Mouse (Mus musculus): ENCODE measurements at regions not wholly inside any gene's neighbourhood (a gene's known extent, or its start where the extent isn't known, plus 50 kb on each side); places are given as distances from the start of the nearest gene placed in this dataset.

- H3K27ac ChIP-seq = no peak overlapping the region
- H3K4me3 ChIP-seq = no peak overlapping the region
- intact Hi-C loops (cut with DNase I) = no loop called here
- DNase-seq = no peak
- TF ChIP-seq CTCF (IDR thresholded peaks at IDR 0.05) = no peak
These were observed 187.4 kb downstream of the Gpd2 start for GRCm38 (mm10) chr2:57424879-57425278.

GRCm38 (mm10) chr2:57425439-57425838 lies 188.0 kb downstream of the Gpd2 start:
- DNase-seq = no peak
- intact Hi-C loops (cut with DNase I) = no loop called here
- Histone ChIP-seq H3K27ac (no peak overlapping the region), H3K4me3 (no peak overlapping the region)
- no peak for TF ChIP-seq CTCF (IDR thresholded peaks at IDR 0.05)

- Histone ChIP-seq H3K27ac (no peak overlapping the region), H3K4me3 (no peak overlapping the region)
- DNase-seq = no peak
- no peak for TF ChIP-seq CTCF (IDR thresholded peaks at IDR 0.05)
- intact Hi-C loops (cut with DNase I) = no loop called here
These were observed 213.7 kb downstream of the Gpd2 start for GRCm38 (mm10) chr2:57450996-57451770.

- intact Hi-C loops (cut with DNase I) = no loop called here
- no peak for TF ChIP-seq CTCF (IDR thresholded peaks at IDR 0.05)
- no peak overlapping the region for H3K27ac ChIP-seq
These were observed 216.7 kb downstream of the Gpd2 start for GRCm38 (mm10) chr2:57453896-57454679.

GRCm38 (mm10) chr2:57459901-57460300 lies 222.5 kb downstream of the Gpd2 start:
- H3K27ac ChIP-seq = no peak overlapping the region
- no peak for DNase-seq
- intact Hi-C loops (cut with DNase I) = no loop called here
- no peak for TF ChIP-seq CTCF (IDR thresholded peaks at IDR 0.05)
- no peak overlapping the region for H3K4me3 ChIP-seq

More at GRCm38 (mm10) chr2:57453896-57454679, 216.7 kb downstream of the Gpd2 start:
- no peak overlapping the region for H3K4me3 ChIP-seq
- peak; percentile 29 for DNase-seq

GRCm38 (mm10) chr2:57473873-57474272 lies 236.4 kb downstream of the Gpd2 start:
- no peak for TF ChIP-seq CTCF (IDR thresholded peaks at IDR 0.05)
- no peak overlapping the region for H3K27ac ChIP-seq

GRCm38 (mm10) chr2:57492116-57492515 lies 254.7 kb downstream of the Gpd2 start:
- intact Hi-C loops (cut with DNase I) = no loop called here
- TF ChIP-seq CTCF (IDR thresholded peaks at IDR 0.05) = no peak
- no peak for DNase-seq
- Histone ChIP-seq H3K4me3 (no peak overlapping the region), H3K27ac (no peak overlapping the region)

More at GRCm38 (mm10) chr2:57473873-57474272, 236.4 kb downstream of the Gpd2 start:
- H3K4me3 ChIP-seq = no peak overlapping the region
- no peak for DNase-seq
- intact Hi-C loops (cut with DNase I) = no loop called here

GRCm38 (mm10) chr2:57492914-57493621 lies 255.6 kb downstream of the Gpd2 start:
- Histone ChIP-seq H3K4me3 (no peak overlapping the region), H3K27ac (no peak overlapping the region)
- intact Hi-C loops (cut with DNase I) = no loop called here
- TF ChIP-seq CTCF (IDR thresholded peaks at IDR 0.05) = no peak
- no peak for DNase-seq

- DNase-seq = no peak
- intact Hi-C loops (cut with DNase I) = no loop called here
- no peak for TF ChIP-seq CTCF (IDR thresholded peaks at IDR 0.05)
- Histone ChIP-seq H3K4me3 (no peak overlapping the region), H3K27ac (no peak overlapping the region)
These were observed 259.0 kb downstream of the Gpd2 start for GRCm38 (mm10) chr2:57496315-57496954.

- intact Hi-C loops (cut with DNase I) = no loop called here
- no peak for DNase-seq
- no peak overlapping the region for H3K27ac ChIP-seq
- no peak for TF ChIP-seq CTCF (IDR thresholded peaks at IDR 0.05)
- H3K4me3 ChIP-seq = no peak overlapping the region
These were observed 260.5 kb downstream of the Gpd2 start for GRCm38 (mm10) chr2:57497933-57498332.

GRCm38 (mm10) chr2:57504678-57505077 lies 267.2 kb downstream of the Gpd2 start:
- Histone ChIP-seq H3K27ac (no peak overlapping the region), H3K4me3 (no peak overlapping the region)
- no peak for TF ChIP-seq CTCF (IDR thresholded peaks at IDR 0.05)
- no peak for DNase-seq
- intact Hi-C loops (cut with DNase I) = no loop called here

GRCm38 (mm10) chr2:57522465-57522864 lies 285.0 kb downstream of the Gpd2 start:
- H3K27ac ChIP-seq = no peak overlapping the region
- no peak for DNase-seq
- TF ChIP-seq CTCF (IDR thresholded peaks at IDR 0.05) = no peak
- no peak overlapping the region for H3K4me3 ChIP-seq
- intact Hi-C loops (cut with DNase I) = no loop called here

Measured in gastrocnemius, adult 2 months (tissue).